Mouse (Mus musculus): ENCODE measurements around the gene Ms4a2.

Ms4a2 gene

GRCm38 (mm10) chr19:11574965-11575364 lies 48.6 kb downstream of the Ms4a2 start:
- no peak for DNase-seq

Data from cerebellum, postnatal 25 days (tissue).